Mouse (Mus musculus) frontal cortex, postnatal 25 days (tissue): ENCODE results near the gene Pax4.

ENCODE experiments used
- DNase-seq, 2 experiments: peaks; one replicate each; pipeline ENCODE4 v3.0.0; 2022; ENCODE audit warnings: low spot score in 2 of 2

Pax4 gene

GRCm38 (mm10) chr6:28396853-28397457, 52.2 kb downstream of the Pax4 start:
- no peak for DNase-seq

GRCm38 (mm10) chr6:28396051-28396852, 52.9 kb downstream of the Pax4 start:
- no peak for DNase-seq
